Comparison of ENCODE assay signal across 14 mouse cellular contexts in genomic region chr13:46875377-46875776, GRCm38 (mm10). TPM values are rescaled to one million over a fixed set of nuclear protein-coding genes. Genes with fewer than 3 reads are reported as not detected.
DNase-seq lines count a peak whose midpoint lies in the region; ATAC-seq and TF ChIP-seq lines count a peak whose summit lies in the region.
"Had no signal": no experiment of that assay in that cellular context is flagged by ENCODE, and none has a peak within 500 bp of the region (broad histone marks: within the 10 kb centered on the region; RNA-seq: fewer than 3 reads in every experiment).

No protein-coding gene starts in this region.

- TF ChIP-seq CTCF in kidney, adult 2 months (conservative IDR thresholded peaks at IDR 0.05; ENCODE audit: insufficient read depth, insufficient read length, low read depth, low read length) = no peak

- no peak overlapping the region for H3K27ac ChIP-seq in kidney, adult 2 months (ENCODE audit: insufficient read depth, low read depth, low read length)
- no peak overlapping the region for H3K27ac ChIP-seq in liver, embryonic 13.5 days
- H3K27ac ChIP-seq: embryonic facial prominence, embryonic 10.5 days; forebrain, embryonic 10.5 days had no signal

- ATAC-seq in liver, embryonic 13.5 days (ENCODE audit: low read depth) = peak; percentile 89
- ATAC-seq: activated CD4-positive, CD25-positive, alpha-beta regulatory T cell, adult 4 months had no signal

- no peaks in the 10 kb centered on the region for H3K27me3 ChIP-seq in kidney, adult 2 months (replicated peaks; ENCODE audit: control insufficient read depth, insufficient read depth, low read length)
- no peaks in the 10 kb centered on the region for H3K27me3 ChIP-seq in liver, embryonic 13.5 days
- H3K27me3 ChIP-seq: megakaryocyte, embryonic 14.5 days had no signal

- TF ChIP-seq POLR2A in kidney, adult 2 months (IDR thresholded peaks at IDR 0.05; ENCODE audit: low read depth, low read length) = no peak

- no peaks in the 10 kb centered on the region for H3K9me3 ChIP-seq in liver, embryonic 13.5 days (replicated peaks)
- H3K9me3 ChIP-seq: embryonic facial prominence, embryonic 10.5 days; forebrain, embryonic 10.5 days; megakaryocyte, embryonic 14.5 days had no signal

- peak; percentile 40 for DNase-seq in adrenal gland, postnatal 10 days
- DNase-seq in adrenal gland, adult (ENCODE audit: inconsistent age in 2 of 2, low spot score in 1 of 2) = no peak
- DNase-seq in kidney, adult 2 months = peak; percentile 56
- no peak for DNase-seq in kidney, adult 9 months
- DNase-seq in liver, embryonic 13.5 days = no peak
- peak; percentile 86 for DNase-seq in lung, postnatal 25 days (ENCODE audit: low spot score)
- no peak for DNase-seq in retina, postnatal 1 day
- DNase-seq in layer of hippocampus, postnatal 36 days = no peak
- DNase-seq: gastrocnemius, postnatal 25 days; kidney, adult 8-10 months had no signal

- no peaks in the 10 kb centered on the region for H3K36me3 ChIP-seq in kidney, adult 2 months (ENCODE audit: control insufficient read depth, insufficient read depth, low read length)
- no peaks in the 10 kb centered on the region for H3K36me3 ChIP-seq in liver, embryonic 13.5 days
- H3K36me3 ChIP-seq: embryonic facial prominence, embryonic 10.5 days; forebrain, embryonic 10.5 days had no signal

- H3K9ac ChIP-seq in liver, embryonic 13.5 days = no peak overlapping the region

- WGBS in kidney, adult 2 months = 60% methylated on average over 6 of the region's 6 CpGs
- 52% methylated on average over 6 of the region's 6 CpGs for WGBS in liver, embryonic 13.5 days (ENCODE audit: insufficient replicate concordance)

- no peak overlapping the region for H3K4me3 ChIP-seq in kidney, adult 2 months (ENCODE audit: insufficient read depth, low read depth, low read length)
- no peak overlapping the region for H3K4me3 ChIP-seq in liver, embryonic 13.5 days (replicated peaks)
- H3K4me3 ChIP-seq: embryonic facial prominence, embryonic 10.5 days; forebrain, embryonic 10.5 days; megakaryocyte, embryonic 14.5 days had no signal

- 0 out of 2 replicates have a peak, but pooled peaks cover 3% of the 10 kb centered on the region for H3K4me1 ChIP-seq in kidney, adult 2 months (ENCODE audit: control insufficient read depth, insufficient read depth, low read length)
- peaks cover 30% of the 10 kb centered on the region for H3K4me1 ChIP-seq in liver, embryonic 13.5 days (replicated peaks)

- no peak overlapping the region for H3K4me2 ChIP-seq in liver, embryonic 13.5 days

RNA-seq across cellular contexts. Expression of gene Kif13a, which starts 54.3 kb away (rescaled TPM):
- 10 to 100 TPM; 29.3 to 38.6 TPM for total RNA-seq in adrenal gland, postnatal 10 days (2021)
- polyA plus RNA-seq in kidney, adult 2 months (2012; rRNA removed) = 16.4 and 17.4 TPM in 2 replicates
- 2.3 and 2.5 TPM in 2 replicates for polyA plus RNA-seq in liver, embryonic 13.5 days (2015; fragmentation: Nextera tagmentation; extraction: Ambion mirVana)
- total RNA-seq in layer of hippocampus, postnatal 36 days (2021) = 10 to 100 TPM; 17.8 to 19.0 TPM

Comparison
In these comparisons a context has a peak if more than half of its experiments do, and no peak if none do; other contexts are left out.
1. DNase-seq: peak in adrenal gland, postnatal 10 days (single experiment), kidney, adult 2 months (single experiment) and lung, postnatal 25 days (single experiment); none in adrenal gland, adult (0 of 2), kidney, adult 9 months (single experiment), liver, embryonic 13.5 days (single experiment), retina, postnatal 1 day (single experiment) and layer of hippocampus, postnatal 36 days (0 of 2).